Mouse (Mus musculus) neural tube, embryonic 13.5 days (tissue): ENCODE data around the gene Efcab9. TPM values are rescaled to one million over a fixed set of nuclear protein-coding genes. Genes with fewer than 3 reads are reported as not detected.

Experiments used
- ATAC-seq: fragments of 200-750 bp; cut with Nextera tagmentation; 2 replicates; pipeline ENCODE4 v1.8.0; 2017; ENCODE audit warnings: low read depth, mild to moderate bottlenecking, moderate TSS enrichment, moderate library complexity
- H3K27ac ChIP-seq: fragments of 300-500 bp; sonication (generic); replicated peaks from 2 replicates; pipeline ENCODE4 v1.5.1; 2015; ENCODE audit warnings: moderate library complexity, mild to moderate bottlenecking, inconsistent platforms
- H3K27me3 ChIP-seq: fragments of 300-500 bp; sonication (generic); 2 replicates; pipeline ENCODE4 v1.6.1; 2015; ENCODE audit warnings: mild to moderate bottlenecking, inconsistent platforms
- H3K36me3 ChIP-seq: fragments of 300-500 bp; sonication (generic); 2 replicates; pipeline ENCODE4 v1.6.1; 2015; ENCODE audit warnings: mild to moderate bottlenecking, inconsistent platforms
- H3K4me1 ChIP-seq: fragments of 300-500 bp; sonication (generic); replicated peaks from 2 replicates; pipeline ENCODE4 v1.6.1; 2015; ENCODE audit warnings: inconsistent platforms
- H3K4me2 ChIP-seq: fragments of 300-500 bp; sonication (generic); 2 replicates; pipeline ENCODE4 v1.6.1; 2015; ENCODE audit warnings: inconsistent platforms, mild to moderate bottlenecking, moderate library complexity
- H3K4me3 ChIP-seq: fragments of 300-500 bp; sonication (generic); 2 replicates; pipeline ENCODE4 v1.5.1; 2015; ENCODE audit warnings: mild to moderate bottlenecking, inconsistent platforms
- H3K9ac ChIP-seq: fragments of 300-500 bp; sonication (generic); 2 replicates; pipeline ENCODE4 v1.6.1; 2015; ENCODE audit warnings: moderate library complexity, mild to moderate bottlenecking, inconsistent platforms
- H3K9me3 ChIP-seq: fragments of 300-500 bp; sonication (generic); 2 replicates; pipeline ENCODE4 v1.6.1; 2016; ENCODE audit warnings: inconsistent platforms
- WGBS: fragments of 180-500 bp; shearing (Covaris S2); methylation state at CpG from one replicate; pipeline ENCODE4 v1.1.7; 2015; 5-methylcytosine and 5-hydroxymethylcytosine counted together
- polyA plus RNA-seq: library from polyadenylated mRNA; unstranded; fragments of >200 nt; fragmentation: Nextera tagmentation; extraction: Ambion mirVana; gene quantifications from 2 replicates; pipeline ENCODE4 v1.2.1, GENCODE M21; 2015

Efcab9 gene
- polyA plus RNA-seq, 1 experiment from 2014 or later: 0.36 TPM

DNA sequence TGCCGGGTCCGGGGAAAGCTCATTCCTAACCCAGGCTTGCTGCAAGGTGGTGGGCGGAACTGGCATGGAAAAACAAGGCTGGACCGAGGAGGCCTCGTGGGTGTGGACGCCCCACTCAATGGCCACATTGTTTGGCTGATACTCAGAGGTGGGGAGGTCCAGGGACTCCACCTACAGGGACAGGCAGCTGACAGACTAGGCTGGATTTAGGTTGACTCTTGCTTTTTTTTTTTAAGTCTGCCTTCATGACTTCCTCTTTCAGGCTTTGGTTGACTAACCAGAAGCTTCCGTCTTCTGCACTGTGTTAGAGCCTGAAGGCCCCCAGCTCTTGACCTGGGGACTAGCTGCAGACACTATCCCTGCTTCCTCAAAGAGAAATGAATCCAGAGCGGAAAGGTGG is 33.2 kb upstream of the Efcab9 start:
- H3K36me3 ChIP-seq: no peaks in the 10 kb centered on the region
- no peak overlapping the region for H3K27ac ChIP-seq
- H3K9me3 ChIP-seq: no peaks in the 10 kb centered on the region
- no peaks in the 10 kb centered on the region for H3K27me3 ChIP-seq
- no peak for ATAC-seq
- no peak overlapping the region for H3K4me2 ChIP-seq
- H3K9ac ChIP-seq: no peak overlapping the region
- H3K4me3 ChIP-seq: no peak overlapping the region
- 41% methylated on average over 8 of the region's 8 CpGs for WGBS
- peaks cover 47% of the 10 kb centered on the region for H3K4me1 ChIP-seq

DNA sequence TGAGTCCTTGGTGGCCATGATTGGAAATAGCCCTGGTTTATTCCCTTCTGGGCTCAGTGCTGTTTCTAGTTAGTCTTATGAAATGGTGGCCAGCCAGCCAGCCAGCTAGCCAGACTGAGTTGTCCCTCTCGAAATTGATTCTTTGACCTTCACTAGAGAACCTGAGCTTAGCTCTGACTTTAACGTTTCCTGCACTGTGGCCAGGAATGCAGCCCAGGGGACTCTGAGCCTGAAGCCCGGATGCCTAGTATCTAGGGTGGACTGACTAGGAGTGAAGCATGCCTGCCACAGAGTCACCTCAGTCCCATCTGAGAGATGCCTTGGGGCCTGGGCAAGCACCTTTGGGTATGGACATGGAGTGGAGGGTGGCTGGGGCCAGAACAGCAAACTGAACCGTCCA is 32.7 kb upstream of the Efcab9 start:
- no peak for ATAC-seq
- no peaks in the 10 kb centered on the region for H3K27me3 ChIP-seq
- WGBS: 61% methylated on average over 4 of the region's 4 CpGs
- H3K4me2 ChIP-seq: no peak overlapping the region
- H3K36me3 ChIP-seq: no peaks in the 10 kb centered on the region
- no peak overlapping the region for H3K9ac ChIP-seq
- H3K4me1 ChIP-seq: peaks cover 47% of the 10 kb centered on the region
- H3K4me3 ChIP-seq: no peak overlapping the region
- H3K9me3 ChIP-seq: no peaks in the 10 kb centered on the region
- H3K27ac ChIP-seq: no peak overlapping the region

DNA sequence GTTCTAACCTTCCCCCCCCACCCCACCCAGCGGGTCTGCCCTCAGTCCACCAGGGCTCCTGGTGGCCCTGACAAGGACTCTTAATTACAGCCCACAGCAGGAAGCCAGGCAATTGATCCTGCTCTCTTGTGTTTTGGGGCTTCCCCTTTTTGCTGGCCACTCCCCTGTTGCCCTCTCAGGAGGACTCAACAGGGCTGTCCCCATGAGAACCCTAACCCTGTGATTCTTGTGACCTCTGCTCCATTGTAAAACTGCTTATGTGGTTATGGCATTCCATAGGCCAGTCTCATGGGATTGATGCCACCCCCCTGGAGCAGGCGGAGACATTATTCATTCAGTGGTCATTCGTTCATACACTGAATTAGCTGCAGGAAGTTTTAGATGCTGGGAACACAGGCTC is 31.8 kb upstream of the Efcab9 start:
- Histone ChIP-seq H3K4me2 (no peak overlapping the region), H3K27ac (no peak overlapping the region), H3K9ac (no peak overlapping the region), H3K27me3 (no peaks in the 10 kb centered on the region), H3K36me3 (no peaks in the 10 kb centered on the region), H3K9me3 (no peaks in the 10 kb centered on the region), H3K4me3 (no peak overlapping the region), H3K4me1 (peaks cover 50% of the 10 kb centered on the region)
- no peak for ATAC-seq
- 22% methylated on average over 3 of the region's 3 CpGs for WGBS

DNA sequence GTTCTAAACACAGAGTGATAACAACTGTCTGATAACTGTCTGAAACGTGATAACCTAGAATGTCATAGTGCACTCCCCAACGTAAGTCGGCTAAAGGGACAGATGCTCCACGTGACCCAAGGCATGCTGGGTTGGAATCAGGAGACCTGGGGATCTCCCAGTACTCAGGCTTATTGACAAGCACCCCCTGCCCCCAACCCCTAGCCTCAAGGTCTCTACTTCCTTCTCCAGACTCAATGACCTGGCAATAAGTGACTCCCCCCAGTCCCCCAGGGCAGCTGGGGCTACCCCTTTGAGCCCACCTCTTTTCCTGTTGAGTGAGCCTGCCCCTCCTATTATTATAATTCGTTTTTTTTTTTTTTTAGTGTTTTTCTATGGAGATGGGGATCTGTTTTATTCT is 30.8 kb upstream of the Efcab9 start:
- Histone ChIP-seq H3K4me2 (no peak overlapping the region), H3K36me3 (no peaks in the 10 kb centered on the region), H3K9ac (no peak overlapping the region), H3K4me3 (no peak overlapping the region), H3K27ac (no peak overlapping the region), H3K9me3 (no peaks in the 10 kb centered on the region), H3K27me3 (no peaks in the 10 kb centered on the region), H3K4me1 (peaks cover 51% of the 10 kb centered on the region)
- ATAC-seq: no peak
- 73% methylated on average over 5 of the region's 5 CpGs for WGBS

DNA sequence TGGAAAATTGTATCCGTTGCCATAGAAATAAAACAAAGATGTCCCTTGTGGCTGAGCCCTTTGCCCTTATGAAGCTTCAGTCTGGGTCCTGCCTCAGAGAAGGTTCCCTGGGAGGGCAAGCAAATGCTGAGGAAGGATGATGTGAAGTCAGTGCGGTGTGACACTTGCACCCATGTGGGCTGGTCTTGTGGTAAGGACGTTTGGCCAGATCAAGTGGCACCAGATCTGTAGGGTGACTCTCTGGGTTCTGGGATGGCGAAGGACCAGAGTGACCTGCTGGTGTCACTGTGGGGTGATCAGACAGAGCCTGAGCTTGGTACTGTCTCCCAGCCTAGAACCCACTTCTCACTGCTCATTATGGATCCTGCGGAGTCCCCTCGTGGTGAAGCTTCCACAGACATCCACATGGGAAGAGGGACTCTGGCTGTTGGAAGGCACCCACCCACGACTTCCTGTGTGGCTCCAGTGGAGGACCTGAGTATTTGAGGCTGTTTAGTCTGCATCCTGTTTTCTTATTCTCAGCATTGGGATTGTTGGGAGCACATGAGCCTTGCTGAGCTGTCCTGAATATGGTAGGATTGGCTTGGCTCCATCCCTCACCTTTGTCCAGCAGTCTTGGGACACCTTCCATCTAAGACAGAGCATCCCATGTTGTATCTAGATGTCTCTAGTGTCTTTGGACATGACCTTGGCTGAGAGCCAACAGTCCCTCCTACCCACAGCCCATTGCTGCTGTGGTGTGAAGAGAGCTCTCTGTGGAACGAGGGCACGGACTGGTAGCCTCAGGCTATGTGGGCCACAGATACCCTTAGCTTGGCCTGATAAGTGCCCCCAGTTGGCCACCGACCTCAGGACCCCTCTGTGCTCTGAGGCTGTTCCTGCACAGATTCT is 29.8 kb upstream of the Efcab9 start:
- no peaks in the 10 kb centered on the region for H3K36me3 ChIP-seq
- H3K4me1 ChIP-seq: peaks cover 41% of the 10 kb centered on the region
- H3K9me3 ChIP-seq: no peaks in the 10 kb centered on the region
- H3K27ac ChIP-seq: no peak overlapping the region
- no peak overlapping the region for H3K4me2 ChIP-seq
- ATAC-seq: no peak
- no peaks in the 10 kb centered on the region for H3K27me3 ChIP-seq
- H3K9ac ChIP-seq: no peak overlapping the region
- no peak overlapping the region for H3K4me3 ChIP-seq
- 77% methylated on average over 10 of the region's 10 CpGs for whole genome bisulfite sequencing

DNA sequence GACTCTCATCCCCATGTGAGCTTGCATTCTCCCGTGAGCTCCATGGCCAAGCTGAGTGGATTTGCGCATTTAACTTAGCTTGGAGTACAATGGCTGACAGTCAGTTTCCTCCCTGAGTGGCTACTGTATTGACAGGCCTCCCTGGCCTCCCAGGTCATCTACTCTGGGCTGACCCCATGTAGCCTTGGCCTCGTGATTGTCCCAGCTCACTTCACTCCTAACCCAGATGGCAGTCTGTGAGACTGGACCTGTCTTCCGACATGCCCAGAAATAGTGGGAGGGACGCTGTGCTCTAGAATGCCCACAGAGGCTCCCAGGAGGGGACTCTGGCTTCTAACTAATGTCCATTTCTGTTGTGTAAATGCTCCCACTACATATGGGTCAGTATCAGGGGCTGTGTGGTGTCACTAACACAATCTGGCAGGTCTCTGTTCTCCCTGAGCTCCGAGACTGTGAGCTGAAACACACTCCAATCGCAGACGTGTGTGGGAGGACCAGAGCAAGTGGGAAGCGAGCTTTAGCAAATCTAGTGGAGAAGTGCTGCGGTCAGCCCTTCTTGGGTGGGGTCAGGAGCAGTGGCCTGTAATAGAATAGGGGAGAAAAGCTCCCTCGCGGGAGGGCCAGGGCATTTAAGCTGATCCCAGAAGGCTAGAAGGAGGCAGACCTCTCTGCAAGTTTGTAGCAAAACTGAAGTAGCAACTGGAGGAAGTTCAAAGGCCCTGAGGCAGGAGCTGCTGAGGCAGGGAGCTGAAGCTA is 28.3 kb upstream of the Efcab9 start:
- no peaks in the 10 kb centered on the region for H3K27me3 ChIP-seq
- H3K4me3 ChIP-seq: no peak overlapping the region
- WGBS: 79% methylated on average over 12 of the region's 12 CpGs
- H3K27ac ChIP-seq: no peak overlapping the region
- peaks cover 33% of the 10 kb centered on the region for H3K4me1 ChIP-seq
- H3K36me3 ChIP-seq: no peaks in the 10 kb centered on the region
- no peak for ATAC-seq
- no peak overlapping the region for H3K9ac ChIP-seq
- no peaks in the 10 kb centered on the region for H3K9me3 ChIP-seq
- no peak overlapping the region for H3K4me2 ChIP-seq

DNA sequence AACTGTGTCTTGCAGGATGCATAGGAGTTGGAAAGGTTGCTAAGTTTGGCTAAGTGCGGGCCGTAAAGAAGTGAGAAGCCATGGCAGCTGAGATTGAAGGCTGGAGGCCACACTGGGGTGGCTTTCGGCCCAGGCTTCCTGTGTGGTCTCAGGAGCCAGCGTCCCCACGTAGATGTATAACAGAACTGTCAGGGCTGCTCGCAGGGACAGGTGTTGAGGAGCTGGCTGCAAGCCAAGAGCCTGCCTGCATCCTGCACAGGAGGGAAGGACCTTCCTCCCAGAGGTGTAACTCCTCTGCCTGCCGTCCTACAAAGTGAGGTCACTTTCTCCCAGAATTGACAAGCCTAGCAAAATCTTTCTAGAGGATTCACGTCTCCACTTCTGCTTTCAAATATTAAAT is 26.8 kb upstream of the Efcab9 start:
- 53% methylated on average over 8 of the region's 8 CpGs for WGBS
- no peak overlapping the region for H3K9ac ChIP-seq
- ATAC-seq: no peak

DNA sequence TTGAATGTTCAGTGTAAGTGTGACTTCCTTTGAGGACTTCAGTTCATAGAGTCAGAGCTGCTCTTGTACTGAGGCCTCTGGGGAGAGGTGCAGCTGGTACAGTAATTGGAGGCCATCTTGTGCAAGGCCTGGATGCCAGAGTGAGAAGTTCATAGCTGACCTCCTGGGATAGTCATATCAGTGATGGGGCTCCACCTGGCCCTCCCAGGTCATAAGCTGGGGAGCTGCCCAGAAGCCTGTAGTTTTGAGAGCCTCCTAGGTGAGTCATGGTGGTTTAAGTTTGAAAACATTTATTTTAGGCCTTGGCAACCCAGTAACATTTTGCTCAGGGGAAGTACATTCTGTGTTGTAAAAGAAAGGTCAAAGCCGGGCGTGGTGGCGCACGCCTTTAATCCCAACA is 26.1 kb upstream of the Efcab9 start:
- no peaks in the 10 kb centered on the region for H3K36me3 ChIP-seq
- peaks cover 27% of the 10 kb centered on the region for H3K4me1 ChIP-seq
- 93% methylated on average over 4 of the region's 4 CpGs for WGBS
- no peaks in the 10 kb centered on the region for H3K27me3 ChIP-seq
- no peak overlapping the region for H3K4me2 ChIP-seq
- no peak for ATAC-seq
- no peak overlapping the region for H3K27ac ChIP-seq
- no peak overlapping the region for H3K9ac ChIP-seq
- no peaks in the 10 kb centered on the region for H3K9me3 ChIP-seq
- no peak overlapping the region for H3K4me3 ChIP-seq

More for the DNA sequence above, 26.8 kb upstream of the Efcab9 start:
- Histone ChIP-seq H3K27ac (no peak overlapping the region), H3K4me1 (peaks cover 27% of the 10 kb centered on the region), H3K27me3 (no peaks in the 10 kb centered on the region), H3K9me3 (no peaks in the 10 kb centered on the region), H3K36me3 (no peaks in the 10 kb centered on the region), H3K4me3 (no peak overlapping the region), H3K4me2 (no peak overlapping the region)

DNA sequence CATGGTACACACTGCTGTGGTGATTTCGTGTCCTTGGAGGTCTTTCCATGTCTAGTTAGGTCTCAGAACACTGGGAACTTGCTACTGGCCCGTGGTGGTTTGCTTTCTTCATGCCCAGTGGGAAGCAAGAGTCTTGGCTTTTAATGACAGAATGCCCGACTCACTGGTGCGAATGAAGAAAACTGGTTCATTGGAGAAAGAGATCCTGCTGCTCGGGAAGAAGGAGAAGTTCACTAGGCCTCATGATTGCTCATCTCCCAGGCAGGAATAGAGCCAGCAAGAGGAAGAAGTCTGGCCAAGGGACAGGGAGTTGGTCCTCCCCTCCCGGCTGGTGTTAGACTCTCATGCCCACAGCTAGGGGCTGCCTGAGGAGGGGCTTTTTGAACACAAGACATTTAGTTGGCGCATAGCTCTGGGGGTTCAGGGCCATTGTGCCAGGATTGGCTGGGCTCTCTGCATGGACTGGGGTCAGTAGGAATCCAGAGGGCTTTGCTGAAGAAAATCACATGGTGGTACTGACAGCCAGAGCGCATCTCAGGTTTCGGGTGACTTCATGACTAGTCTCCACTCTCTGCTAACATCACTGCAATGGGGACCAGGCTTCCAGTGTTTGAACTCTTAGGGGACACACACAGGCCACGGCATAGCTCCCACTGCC is 24.6 kb upstream of the Efcab9 start:
- no peak overlapping the region for H3K27ac ChIP-seq
- WGBS: 79% methylated on average over 10 of the region's 10 CpGs
- no peaks in the 10 kb centered on the region for H3K27me3 ChIP-seq
- H3K4me2 ChIP-seq: no peak overlapping the region
- peaks cover 29% of the 10 kb centered on the region for H3K4me1 ChIP-seq
- H3K4me3 ChIP-seq: no peak overlapping the region
- no peak for ATAC-seq
- H3K9me3 ChIP-seq: no peaks in the 10 kb centered on the region
- no peaks in the 10 kb centered on the region for H3K36me3 ChIP-seq
- no peak overlapping the region for H3K9ac ChIP-seq

DNA sequence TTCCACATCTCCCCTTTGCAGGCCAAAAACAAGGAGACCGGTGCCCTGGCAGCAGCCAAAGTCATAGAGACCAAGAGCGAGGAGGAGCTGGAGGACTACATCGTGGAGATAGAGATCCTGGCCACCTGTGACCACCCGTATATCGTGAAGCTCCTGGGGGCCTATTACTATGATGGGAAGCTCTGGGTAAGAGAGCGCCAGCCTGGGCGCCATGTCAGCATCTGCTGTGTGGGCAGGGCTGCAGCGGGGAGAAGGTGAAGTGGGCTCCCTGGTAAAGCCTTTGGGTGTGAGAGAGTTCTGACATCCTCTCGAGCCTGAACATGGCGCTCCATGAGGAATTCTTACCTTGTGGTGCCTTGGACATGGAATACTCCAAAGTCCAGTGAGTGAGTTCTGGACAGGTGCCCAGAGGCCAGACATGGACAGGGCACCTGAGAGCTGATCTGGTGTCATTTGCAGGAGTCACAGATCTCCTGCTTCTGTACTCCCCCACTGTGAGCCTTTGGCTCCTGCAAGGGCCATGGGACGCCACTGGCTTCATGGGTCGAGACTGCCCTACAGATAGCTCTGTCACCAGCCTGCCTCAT is 23.3 kb upstream of the Efcab9 start:
- Histone ChIP-seq H3K4me1 (peaks cover 40% of the 10 kb centered on the region), H3K9me3 (no peaks in the 10 kb centered on the region), H3K27me3 (no peaks in the 10 kb centered on the region), H3K4me3 (no peak overlapping the region), H3K36me3 (no peaks in the 10 kb centered on the region), H3K9ac (no peak overlapping the region), H3K27ac (no peak overlapping the region), H3K4me2 (no peak overlapping the region)
- WGBS: 92% methylated on average over 12 of the region's 12 CpGs
- no peak for ATAC-seq

DNA sequence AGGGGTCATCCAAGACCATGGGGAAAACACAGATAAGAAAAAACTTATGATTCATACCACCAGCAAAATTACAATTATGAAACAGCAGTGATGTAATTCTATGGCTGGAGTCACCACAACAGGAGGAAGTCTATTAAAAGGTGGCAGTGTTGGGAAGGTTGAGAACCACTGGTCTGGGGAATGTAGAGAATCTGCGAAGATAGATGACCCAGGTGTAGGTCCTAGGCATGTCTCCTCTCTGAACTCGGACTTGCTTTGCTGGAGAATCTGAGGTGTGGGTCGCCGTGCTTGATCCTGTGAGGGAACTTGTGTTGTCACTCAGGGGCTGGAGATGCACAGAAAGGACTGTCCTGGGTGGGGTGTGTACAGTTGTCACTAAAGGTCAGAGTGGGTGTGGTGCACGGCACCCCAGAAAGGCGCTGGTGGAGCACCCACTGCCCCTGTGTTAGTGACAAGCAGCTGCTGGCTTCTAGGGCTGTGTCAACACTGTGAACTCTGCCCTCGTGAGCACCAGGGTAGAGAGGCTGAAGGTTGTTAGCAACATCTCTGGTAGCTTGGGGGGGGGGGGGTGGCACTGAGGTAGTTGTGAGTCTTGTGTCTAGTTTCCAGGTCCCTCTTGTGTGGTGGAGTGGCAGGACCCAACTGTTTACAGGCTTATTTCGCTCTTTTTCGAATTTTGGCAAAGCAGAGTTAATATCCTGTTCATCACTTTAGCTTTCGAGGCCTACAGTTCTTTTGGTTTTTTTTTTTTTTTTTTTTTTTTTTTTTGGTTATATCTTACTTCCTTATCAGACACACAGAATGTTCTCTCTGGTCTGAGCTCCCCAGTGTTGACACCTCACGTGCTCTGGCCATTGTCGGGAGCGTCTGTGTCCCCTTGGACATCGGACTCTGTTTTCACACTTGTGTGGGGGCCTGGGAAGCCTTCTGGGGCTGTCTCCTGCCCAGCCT is 22.5 kb upstream of the Efcab9 start:
- H3K27ac ChIP-seq: no peak overlapping the region
- WGBS: 87% methylated on average over 14 of the region's 14 CpGs
- no peak overlapping the region for H3K4me2 ChIP-seq
- peaks cover 46% of the 10 kb centered on the region for H3K4me1 ChIP-seq
- no peak overlapping the region for H3K4me3 ChIP-seq
- no peak overlapping the region for H3K9ac ChIP-seq
- no peaks in the 10 kb centered on the region for H3K27me3 ChIP-seq
- H3K36me3 ChIP-seq: no peaks in the 10 kb centered on the region
- ATAC-seq: no peak
- H3K9me3 ChIP-seq: no peaks in the 10 kb centered on the region
